Mouse (Mus musculus) lung, adult 10 weeks (tissue): ENCODE results near the gene Sema3f. TPM values are rescaled to one million over a fixed set of nuclear protein-coding genes. Genes with fewer than 3 reads are reported as not detected.

Experiments used
- polyA plus RNA-seq: library from polyadenylated mRNA; stranded (reverse); fragments of 350-450 nt; fragmentation: Illumina TruSeq; extraction: RNeasy Lipid Tissue Mini Kit (QIAGEN cat#74804); gene quantifications from one replicate; pipeline ENCODE4 v1.2.3, GENCODE M21; 2014; ENCODE audit warnings: low read depth, low replicate concordance; ENCODE audit not compliant: insufficient read depth

The Sema3f gene
- 64.9 TPM for polyA plus RNA-seq

DNA sequence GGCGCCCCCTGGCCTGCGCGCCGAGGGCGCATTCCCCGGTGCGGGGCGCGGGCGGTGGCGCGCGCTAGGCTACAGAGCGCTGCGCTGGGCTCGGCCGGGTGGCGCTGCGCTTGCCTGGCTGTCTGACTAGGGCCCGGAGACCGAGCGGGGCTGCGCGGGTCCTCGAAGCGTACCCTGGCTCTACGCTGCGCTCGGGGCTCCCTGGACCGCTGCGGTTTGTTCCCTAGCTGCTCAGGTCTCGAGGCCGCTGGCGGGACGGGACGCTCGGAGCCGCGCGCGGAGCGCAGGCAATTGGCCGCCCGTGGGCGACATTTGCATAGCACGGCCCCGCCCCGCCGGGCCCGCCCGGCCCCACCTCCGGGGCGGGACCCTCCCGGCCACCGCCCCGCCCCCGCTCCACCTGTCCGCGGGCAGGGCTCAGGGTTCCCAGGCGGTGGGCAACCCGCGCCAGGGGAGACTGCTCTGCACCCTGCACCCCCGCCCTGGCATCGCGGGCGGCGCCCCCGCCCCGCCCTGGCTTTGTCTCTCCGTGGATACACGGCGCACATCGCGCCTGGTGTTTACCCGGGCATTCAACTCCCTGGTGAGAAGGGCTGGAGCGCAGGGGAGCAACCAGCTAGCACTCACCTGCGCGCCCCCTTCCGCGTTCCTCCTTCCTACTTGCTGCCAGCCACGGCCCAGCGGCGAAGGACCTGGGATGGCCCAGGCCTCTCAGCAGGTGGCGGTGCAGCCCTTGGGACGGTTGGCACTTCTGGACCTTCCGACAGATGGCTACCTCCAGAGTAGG, at the start of gene Sema3f:
Sema3f (minus strand) TSS at position 779 of the 787 bp plus-strand sequence.

DNA sequence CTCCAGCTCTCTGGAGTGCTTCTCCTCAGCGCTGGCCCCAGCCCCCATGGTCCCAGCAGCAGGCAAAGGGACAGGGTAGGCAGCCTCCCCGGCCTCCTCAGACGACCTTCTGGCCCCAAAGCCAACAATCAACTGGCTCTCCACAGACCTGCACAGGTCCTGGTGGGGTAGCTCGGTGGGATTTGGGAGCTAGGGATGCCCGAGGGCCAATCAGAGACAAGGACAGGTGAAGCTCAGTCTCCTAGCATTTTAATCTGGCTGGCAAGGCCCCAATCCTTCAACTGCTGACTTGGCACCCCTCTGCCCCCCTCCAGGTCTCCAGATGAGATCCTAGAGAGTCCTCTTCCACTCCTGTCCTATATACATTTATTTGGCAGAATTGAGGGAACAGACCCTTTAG, 30.8 kb downstream of the Sema3f start, which contains the start of gene Gnat1:
Gnat1 (minus strand) TSS at position 212 of the 400 bp plus-strand sequence.

DNA sequence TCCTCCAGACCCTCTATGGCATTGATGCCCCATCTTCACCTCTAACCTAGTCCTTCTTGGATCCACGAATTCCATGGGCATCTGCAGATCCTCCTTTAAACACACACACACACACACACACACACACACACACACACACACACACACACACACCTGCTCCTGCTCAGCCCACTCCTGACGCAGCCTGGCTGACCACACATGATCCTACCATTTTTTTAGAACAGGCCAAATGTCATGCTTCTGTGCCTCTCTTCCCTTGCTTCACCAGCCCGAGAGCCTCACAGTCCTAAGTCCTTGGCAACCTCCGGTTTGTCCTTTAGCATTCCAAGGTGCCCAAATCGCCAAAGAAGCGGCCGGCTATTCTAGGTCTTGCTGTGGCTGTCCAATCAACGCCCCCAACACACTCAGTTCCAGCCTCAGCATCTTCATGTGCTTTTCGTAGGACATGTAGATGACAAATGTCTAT, 40.8 kb downstream of the Sema3f start, which contains the start of gene Slc38a3:
Slc38a3 (minus strand) TSS at position 51 of the 466 bp plus-strand sequence.

DNA sequence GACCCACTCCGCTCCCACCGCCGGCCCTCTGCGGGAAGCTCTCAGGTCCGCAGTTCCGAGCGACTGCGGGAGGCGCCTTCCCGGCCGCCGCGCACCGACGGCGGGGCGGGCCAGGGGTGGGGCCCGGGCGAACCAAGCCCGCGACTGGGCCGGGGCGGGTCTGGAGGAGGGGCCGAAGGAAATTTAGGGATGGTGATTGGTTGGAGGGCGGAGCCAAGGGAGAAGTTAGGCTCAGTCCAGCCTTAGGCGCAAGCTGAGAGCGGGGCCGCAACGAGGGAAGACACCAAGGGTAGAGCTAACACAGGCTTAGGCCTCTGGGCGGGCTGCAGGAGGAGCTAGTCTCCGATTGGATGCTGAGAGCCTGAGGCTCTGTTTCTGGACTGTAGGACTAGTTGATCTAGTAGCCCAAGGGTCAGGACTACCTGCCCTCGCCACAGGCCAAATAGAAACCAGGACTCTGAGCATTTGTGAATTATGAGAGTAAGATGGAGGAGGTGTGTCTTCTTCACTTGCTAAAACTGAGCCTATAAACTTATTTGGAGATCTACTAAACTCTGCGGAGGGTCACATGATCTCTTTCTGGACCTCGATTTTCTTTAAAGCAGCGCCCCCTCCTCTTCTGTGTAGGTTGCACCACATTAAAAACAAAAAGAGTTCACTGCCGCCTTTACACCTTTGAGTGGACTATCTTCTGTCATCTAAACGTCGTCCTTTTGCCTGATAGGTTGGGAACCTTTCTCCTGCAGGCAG, 74.8 kb downstream of the Sema3f start, which contains the start of gene Gnai2:
Gnai2 (minus strand) TSS at position 89 of the 750 bp plus-strand sequence.

Other genes starting within 250 kb of the Sema3f start
- gene Tmem115, start 176.5 kb downstream of the Sema3f start, polyA plus RNA-seq = 22.6 TPM
- gene Cyb561d2, start 168.3 kb downstream of the Sema3f start, polyA plus RNA-seq = 16.0 TPM
- 20.2 TPM for gene Nprl2, start 168.2 kb downstream of the Sema3f start, polyA plus RNA-seq
- gene Zmynd10, start 163.2 kb downstream of the Sema3f start, polyA plus RNA-seq = 11.5 TPM
- gene Rassf1, start 158.9 kb downstream of the Sema3f start, polyA plus RNA-seq = 48.4 TPM
- gene Tusc2, start 147.2 kb downstream of the Sema3f start, polyA plus RNA-seq = 34.0 TPM
- gene Hyal2, start 142.5 kb downstream of the Sema3f start, polyA plus RNA-seq = 90.7 TPM
- gene Hyal1, start 133.5 kb downstream of the Sema3f start, polyA plus RNA-seq = 7.3 TPM
- gene Naa80, start 131.6 kb downstream of the Sema3f start, polyA plus RNA-seq = 23.3 TPM
- 0.70 TPM for gene Hyal3, start 129.7 kb downstream of the Sema3f start, polyA plus RNA-seq
- 13.8 TPM for gene Ifrd2, start 122.8 kb downstream of the Sema3f start, polyA plus RNA-seq
- 23.9 TPM for gene Sema3b, start 101.2 kb downstream of the Sema3f start, polyA plus RNA-seq
- 294 TPM for gene Gnai2, start 75.1 kb downstream of the Sema3f start, polyA plus RNA-seq
- 0.32 TPM for gene Slc38a3, start 40.9 kb downstream of the Sema3f start, polyA plus RNA-seq
- gene Gnat1, start 30.8 kb downstream of the Sema3f start, polyA plus RNA-seq = not detected
- gene Rbm5, start 60.5 kb upstream of the Sema3f start, polyA plus RNA-seq = 46.7 TPM
- 30.7 TPM for gene Rbm6, start 162.8 kb upstream of the Sema3f start, polyA plus RNA-seq
- gene Mon1a, start 177.7 kb upstream of the Sema3f start, polyA plus RNA-seq = 12.0 TPM
- 2.1 TPM for gene Mst1r, start 196.4 kb upstream of the Sema3f start, polyA plus RNA-seq
- gene Actl11, start 218.0 kb upstream of the Sema3f start, polyA plus RNA-seq = not detected
- gene Camkv, start 225.2 kb upstream of the Sema3f start, polyA plus RNA-seq = 0.08 TPM
- gene Traip, start 239.7 kb upstream of the Sema3f start, polyA plus RNA-seq = 0.48 TPM